9 mouse cellular contexts compared by ENCODE assay signal in the genomic region with DNA sequence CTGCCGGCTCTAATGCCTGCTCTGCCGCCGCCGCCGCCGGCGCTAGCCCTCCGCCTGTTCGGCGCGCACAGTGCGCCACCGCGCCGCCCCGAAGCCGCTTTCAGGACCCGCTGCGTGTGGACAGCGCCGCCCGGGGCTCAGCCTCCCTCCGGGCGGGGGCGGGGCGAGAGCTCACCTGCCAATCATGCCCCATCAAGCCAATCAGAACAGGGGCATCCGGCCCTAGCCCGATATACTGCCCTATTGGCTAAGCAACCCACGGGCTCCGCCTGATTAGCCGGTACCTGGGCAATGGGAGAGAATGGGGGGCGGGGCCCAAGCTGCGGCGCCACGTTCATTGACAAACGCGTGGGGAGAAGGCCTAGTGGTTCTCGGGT. TPM values are rescaled to one million over a fixed set of nuclear protein-coding genes. Genes with fewer than 3 reads are reported as not detected.
A peak's percentile ranks its signal among the peaks of the same experiment; 100 is the strongest.
DNase-seq lines count a peak whose midpoint lies in the region; ATAC-seq and TF ChIP-seq lines count a peak whose summit lies in the region.
"Had no signal": no experiment of that assay in that cellular context is flagged by ENCODE, and none has a peak within 500 bp of the region (broad histone marks: within the 10 kb centered on the region; RNA-seq: fewer than 3 reads in every experiment).

No protein-coding gene starts in this region.

- TF ChIP-seq EP300 in heart, postnatal 0 days (IDR thresholded peaks at IDR 0.05; ENCODE audit: low read depth): no peak

- peak overlapping the region; percentile 42 for H3K4me3 ChIP-seq in forebrain, embryonic 13.5 days
- H3K4me3 ChIP-seq in heart, postnatal 0 days (ENCODE audit: low read depth, low read length): peak overlapping the region; percentile 47
- peak overlapping the region; percentile 40 for H3K4me3 ChIP-seq in liver, embryonic 15.5 days (replicated peaks)
- H3K4me3 ChIP-seq in stomach, embryonic 14.5 days (ENCODE audit: low read depth, low read length): peak overlapping the region; percentile 36

- TF ChIP-seq CTCF in heart, postnatal 0 days (IDR thresholded peaks at IDR 0.05; ENCODE audit: low read depth): no peak; the same call in 1 of the 2 replicates

- H3K27me3 ChIP-seq in forebrain, embryonic 13.5 days: peaks cover 100% of the 10 kb centered on the region
- H3K27me3 ChIP-seq in heart, postnatal 0 days (ENCODE audit: control insufficient read depth, insufficient read depth, low read length): peaks cover 100% of the 10 kb centered on the region
- H3K27me3 ChIP-seq in liver, embryonic 15.5 days: peaks cover 100% of the 10 kb centered on the region
- H3K27me3 ChIP-seq in stomach, embryonic 14.5 days (ENCODE audit: control insufficient read depth, insufficient read depth, low read length): peaks cover 76% of the 10 kb centered on the region
- H3K27me3 ChIP-seq: CH12.LX had no signal

- ATAC-seq in forebrain, embryonic 13.5 days: peak; percentile 99
- peak; percentile 98 for ATAC-seq in heart, postnatal 0 days (ENCODE audit: insufficient read depth, low read depth)
- ATAC-seq in liver, embryonic 15.5 days (ENCODE audit: insufficient read depth): peak; percentile 90
- ATAC-seq in stomach, embryonic 14.5 days (ENCODE audit: insufficient number of reproducible peaks, insufficient read depth, low FRiP score, low read depth): peak; percentile 98

- 0% methylated on average over 34 of the region's 38 CpGs for WGBS in forebrain, embryonic 13.5 days
- under 1% methylated on average over 37 of the region's 38 CpGs for WGBS in heart, postnatal 0 days
- whole genome bisulfite sequencing in liver, embryonic 15.5 days (ENCODE audit: insufficient replicate concordance): 1% methylated on average over 38 of the region's 38 CpGs
- 0% methylated on average over 38 of the region's 38 CpGs for WGBS in stomach, embryonic 14.5 days

- H3K27ac ChIP-seq in forebrain, embryonic 13.5 days: no peak overlapping the region
- no peak overlapping the region for H3K27ac ChIP-seq in heart, postnatal 0 days (ENCODE audit: low read depth)
- H3K27ac ChIP-seq in liver, embryonic 15.5 days (replicated peaks): no peak overlapping the region
- H3K27ac ChIP-seq in stomach, embryonic 14.5 days (ENCODE audit: low read length): no peak overlapping the region

- DNase-seq in CD4-positive, CD25-positive, alpha-beta regulatory T cell, adult 2 months (ENCODE audit: low read depth, low spot score): peak; percentile 81
- peak; percentile 69 for DNase-seq in c-Kit-positive CD71-positive TER-119-negative erythroid progenitor cells, embryonic 14.5 days (ENCODE audit: low read depth)
- DNase-seq in heart, postnatal 0 days (ENCODE audit: low spot score): peak; percentile 84
- DNase-seq in kidney, postnatal 14 days: peak; percentile 91
- DNase-seq in neural tube, embryonic 10.5 days (ENCODE audit: extremely low spot score, low spot score): peak; percentile 97

- no peaks in the 10 kb centered on the region for H3K9me3 ChIP-seq in forebrain, embryonic 13.5 days (replicated peaks)
- no peaks in the 10 kb centered on the region for H3K9me3 ChIP-seq in heart, postnatal 0 days (replicated peaks; ENCODE audit: control insufficient read depth, low read length)
- no peaks in the 10 kb centered on the region for H3K9me3 ChIP-seq in liver, embryonic 15.5 days (replicated peaks)
- no peaks in the 10 kb centered on the region for H3K9me3 ChIP-seq in stomach, embryonic 14.5 days (ENCODE audit: control insufficient read depth, low read depth, low read length)

- peak overlapping the region; percentile 22; the same call in 1 of the 2 replicates for H3K9ac ChIP-seq in forebrain, embryonic 13.5 days
- no peak overlapping the region for H3K9ac ChIP-seq in heart, postnatal 0 days (replicated peaks; ENCODE audit: low read depth, low read length)
- H3K9ac ChIP-seq in liver, embryonic 15.5 days: no peak overlapping the region
- no peak overlapping the region for H3K9ac ChIP-seq in stomach, embryonic 14.5 days (replicated peaks; ENCODE audit: low read depth, low read length)

- H3K4me2 ChIP-seq in forebrain, embryonic 13.5 days: peak overlapping the region; percentile 73
- H3K4me2 ChIP-seq in heart, postnatal 0 days (ENCODE audit: low read depth, low read length): peak overlapping the region; percentile 61
- H3K4me2 ChIP-seq in liver, embryonic 15.5 days: peak overlapping the region; percentile 62
- peak overlapping the region; percentile 70 for H3K4me2 ChIP-seq in stomach, embryonic 14.5 days (replicated peaks; ENCODE audit: low read depth, low read length)

- peaks cover 30% of the 10 kb centered on the region for H3K4me1 ChIP-seq in forebrain, embryonic 13.5 days
- H3K4me1 ChIP-seq in heart, postnatal 0 days (ENCODE audit: control insufficient read depth, insufficient read depth): peaks cover 15% of the 10 kb centered on the region
- H3K4me1 ChIP-seq in liver, embryonic 15.5 days (replicated peaks): peaks cover 15% of the 10 kb centered on the region
- peaks cover 3% of the 10 kb centered on the region for H3K4me1 ChIP-seq in stomach, embryonic 14.5 days (ENCODE audit: control insufficient read depth, insufficient read depth, low read length)

- no peaks in the 10 kb centered on the region for H3K36me3 ChIP-seq in forebrain, embryonic 13.5 days (ENCODE audit: poor library complexity, severe bottlenecking)
- no peaks in the 10 kb centered on the region for H3K36me3 ChIP-seq in heart, postnatal 0 days (replicated peaks; ENCODE audit: control insufficient read depth, insufficient read depth, low read length)
- no peaks in the 10 kb centered on the region for H3K36me3 ChIP-seq in liver, embryonic 15.5 days (replicated peaks)
- no peaks in the 10 kb centered on the region for H3K36me3 ChIP-seq in stomach, embryonic 14.5 days (ENCODE audit: control insufficient read depth, insufficient read depth, low read length)

RNA-seq across cellular contexts. Expression of a gene that starts 5.9 kb away (rescaled TPM):
- 0.06 TPM in 2 replicates for polyA plus RNA-seq in forebrain, embryonic 13.5 days (2015; fragmentation: Nextera tagmentation; extraction: Ambion mirVana)
- total RNA-seq in heart, postnatal 0 days (2014; rRNA removed; ENCODE audit: low replicate concordance): 0.04 TPM in 1 of 2 replicates, not detected in the other
- polyA plus RNA-seq in heart, postnatal 0 days (2015; fragmentation: Nextera tagmentation; extraction: Ambion mirVana): not detected in 2 replicates
- 0.26 and 0.28 TPM in 2 replicates for polyA plus RNA-seq in liver, embryonic 15.5 days (2015; fragmentation: Nextera tagmentation; extraction: Ambion mirVana)
- polyA plus RNA-seq in stomach, embryonic 14.5 days (2014; fragmentation: Nextera tagmentation; extraction: Ambion mirVana): not detected in 2 replicates

RNA-seq across cellular contexts. Expression of a gene that starts 51.3 kb away (rescaled TPM):
- 41.3 and 42.4 TPM in 2 replicates for polyA plus RNA-seq in forebrain, embryonic 13.5 days (2015; fragmentation: Nextera tagmentation; extraction: Ambion mirVana)
- total RNA-seq in heart, postnatal 0 days (2014; rRNA removed; ENCODE audit: low replicate concordance): 7.3 and 14.1 TPM in 2 replicates
- polyA plus RNA-seq in heart, postnatal 0 days (2015; fragmentation: Nextera tagmentation; extraction: Ambion mirVana): 21.4 and 22.4 TPM in 2 replicates
- 11.5 and 13.0 TPM in 2 replicates for polyA plus RNA-seq in liver, embryonic 15.5 days (2015; fragmentation: Nextera tagmentation; extraction: Ambion mirVana)
- polyA plus RNA-seq in stomach, embryonic 14.5 days (2014; fragmentation: Nextera tagmentation; extraction: Ambion mirVana): 58.8 and 58.9 TPM in 2 replicates
